Mouse (Mus musculus) stomach, embryonic 14.5 days (tissue): ENCODE measurements around the gene Inf2. TPM values are rescaled to one million over a fixed set of nuclear protein-coding genes. Genes with fewer than 3 reads are reported as not detected.

Experiments
- ATAC-seq: fragments of 200-750 bp; cut with Nextera tagmentation; 2 replicates; pipeline ENCODE4 v1.8.0; 2017; ENCODE audit warnings: low read depth, moderate TSS enrichment; ENCODE audit not compliant: insufficient number of reproducible peaks, insufficient read depth, low FRiP score
- H3K27ac ChIP-seq: fragments of 300-500 bp; sonication (generic); 2 replicates; pipeline ENCODE4 v1.5.1; 2014; ENCODE audit warnings: mild to moderate bottlenecking, low read length, moderate library complexity, mixed read lengths
- H3K27me3 ChIP-seq: fragments of 300-500 bp; sonication (generic); 2 replicates; pipeline ENCODE4 v1.6.1; 2014; ENCODE audit warnings: low read length, control low read depth, mixed read lengths; ENCODE audit not compliant: control insufficient read depth, insufficient read depth
- H3K36me3 ChIP-seq: fragments of 300-500 bp; sonication (generic); 2 replicates; pipeline ENCODE4 v1.6.1; 2014; ENCODE audit warnings: mild to moderate bottlenecking, control low read depth, low read length, moderate library complexity, mixed read lengths; ENCODE audit not compliant: control insufficient read depth, insufficient read depth
- H3K4me1 ChIP-seq: fragments of 300-500 bp; sonication (generic); 2 replicates; pipeline ENCODE4 v1.6.1; 2014; ENCODE audit warnings: low read length, control low read depth, mixed read lengths; ENCODE audit not compliant: control insufficient read depth, insufficient read depth
- H3K4me2 ChIP-seq: fragments of 300-500 bp; sonication (generic); replicated peaks from 2 replicates; pipeline ENCODE4 v1.6.1; 2014; ENCODE audit warnings: low read depth, low read length, control low read depth
- H3K4me3 ChIP-seq: fragments of 300-500 bp; sonication (generic); 2 replicates; pipeline ENCODE4 v1.5.1; 2014; ENCODE audit warnings: low read depth, low read length, control low read depth
- H3K9ac ChIP-seq: fragments of 300-500 bp; sonication (generic); replicated peaks from 2 replicates; pipeline ENCODE4 v1.6.1; 2014; ENCODE audit warnings: low read depth, mild to moderate bottlenecking, control low read depth, low read length, moderate library complexity, mixed read lengths
- H3K9me3 ChIP-seq: fragments of 300-500 bp; sonication (generic); 2 replicates; pipeline ENCODE4 v1.6.1; 2016; ENCODE audit warnings: low read depth, low read length, control low read depth; ENCODE audit not compliant: control insufficient read depth
- WGBS: fragments of 180-500 bp; shearing (Covaris S2); extraction: QIAGEN DNeasy Blood & Tissue Kit; methylation state at CpG from one replicate; pipeline ENCODE4 v1.1.7; 2014; 5-methylcytosine and 5-hydroxymethylcytosine counted together
- polyA plus RNA-seq: library from polyadenylated mRNA; unstranded; fragments of >200 nt; fragmentation: Nextera tagmentation; extraction: Ambion mirVana; gene quantifications from 2 replicates; pipeline ENCODE4 v1.2.1, GENCODE M21; 2014

Gene Inf2
- polyA plus RNA-seq, 1 experiment from 2014 or later = 5.0 TPM

- H3K4me2 ChIP-seq = no peak overlapping the region
- H3K36me3 ChIP-seq = no peaks in the 10 kb centered on the region
- H3K4me1 ChIP-seq = no peaks in the 10 kb centered on the region
- H3K27ac ChIP-seq = no peak overlapping the region
- WGBS = 91% methylated on average over 8 of the region's 8 CpGs
- no peaks in the 10 kb centered on the region for H3K9me3 ChIP-seq
- H3K4me3 ChIP-seq = no peak overlapping the region
- H3K27me3 ChIP-seq = no peaks in the 10 kb centered on the region
- no peak for ATAC-seq
- no peak overlapping the region for H3K9ac ChIP-seq
These were observed 42.5 kb upstream of the Inf2 start for GRCm38 (mm10) chr12:112546110-112546509.

GRCm38 (mm10) chr12:112549287-112549686 is 39.3 kb upstream of the Inf2 start:
- H3K4me1 ChIP-seq = 0 out of 2 replicates have a peak, but pooled peaks cover 7% of the 10 kb centered on the region
- no peaks in the 10 kb centered on the region for H3K27me3 ChIP-seq
- WGBS = 97% methylated on average over 1 of the region's 1 CpGs
- H3K27ac ChIP-seq = no peak overlapping the region
- H3K36me3 ChIP-seq = no peaks in the 10 kb centered on the region
- ATAC-seq = no peak
- H3K4me2 ChIP-seq = no peak overlapping the region
- H3K9ac ChIP-seq = no peak overlapping the region
- H3K4me3 ChIP-seq = no peak overlapping the region
- H3K9me3 ChIP-seq = no peaks in the 10 kb centered on the region

- ATAC-seq = peak; percentile 43; the same call in 1 of the 2 replicates
- no peak overlapping the region for H3K27ac ChIP-seq
- WGBS = 9% methylated on average over 13 of the region's 13 CpGs
These were observed 36.7 kb upstream of the Inf2 start for GRCm38 (mm10) chr12:112551861-112552375.

GRCm38 (mm10) chr12:112552520-112552919 is 36.1 kb upstream of the Inf2 start:
- ATAC-seq = peak; percentile 25; the same call in 1 of the 2 replicates
- Histone ChIP-seq H3K9me3 (no peaks in the 10 kb centered on the region), H3K27ac (no peak overlapping the region), H3K9ac (no peak overlapping the region), H3K4me3 (no peak overlapping the region), H3K27me3 (no peaks in the 10 kb centered on the region), H3K4me1 (0 out of 2 replicates have a peak, but pooled peaks cover 7% of the 10 kb centered on the region), H3K36me3 (no peaks in the 10 kb centered on the region), H3K4me2 (no peak overlapping the region)
- WGBS = 54% methylated on average over 5 of the region's 5 CpGs

More at GRCm38 (mm10) chr12:112551861-112552375, 36.7 kb upstream of the Inf2 start:
- no peak overlapping the region for H3K4me2 ChIP-seq
- H3K27me3 ChIP-seq = no peaks in the 10 kb centered on the region
- no peak overlapping the region for H3K9ac ChIP-seq
- no peak overlapping the region for H3K4me3 ChIP-seq
- 0 out of 2 replicates have a peak, but pooled peaks cover 7% of the 10 kb centered on the region for H3K4me1 ChIP-seq
- no peaks in the 10 kb centered on the region for H3K36me3 ChIP-seq
- H3K9me3 ChIP-seq = no peaks in the 10 kb centered on the region

- Histone ChIP-seq H3K36me3 (no peaks in the 10 kb centered on the region), H3K4me1 (0 out of 2 replicates have a peak, but pooled peaks cover 7% of the 10 kb centered on the region), H3K4me3 (no peak overlapping the region), H3K27ac (no peak overlapping the region), H3K9ac (no peak overlapping the region), H3K4me2 (no peak overlapping the region), H3K9me3 (no peaks in the 10 kb centered on the region), H3K27me3 (no peaks in the 10 kb centered on the region)
- WGBS = 34% methylated on average over 12 of the region's 12 CpGs
- no peak; the same call in 1 of the 2 replicates for ATAC-seq
These were observed 33.7 kb upstream of the Inf2 start for GRCm38 (mm10) chr12:112554900-112555299.

GRCm38 (mm10) chr12:112556531-112557060 is 32.0 kb upstream of the Inf2 start:
- Histone ChIP-seq H3K36me3 (no peaks in the 10 kb centered on the region), H3K9ac (no peak overlapping the region), H3K4me1 (0 out of 2 replicates have a peak, but pooled peaks cover 7% of the 10 kb centered on the region), H3K27ac (no peak overlapping the region), H3K9me3 (no peaks in the 10 kb centered on the region), H3K4me3 (no peak overlapping the region), H3K27me3 (no peaks in the 10 kb centered on the region), H3K4me2 (no peak overlapping the region)
- ATAC-seq = no peak
- 71% methylated on average over 9 of the region's 9 CpGs for WGBS

- Histone ChIP-seq H3K27me3 (no peaks in the 10 kb centered on the region), H3K9me3 (no peaks in the 10 kb centered on the region), H3K27ac (no peak overlapping the region), H3K4me2 (no peak overlapping the region), H3K9ac (no peak overlapping the region), H3K36me3 (no peaks in the 10 kb centered on the region), H3K4me3 (no peak overlapping the region), H3K4me1 (0 out of 2 replicates have a peak, but pooled peaks cover 5% of the 10 kb centered on the region)
- 89% methylated on average over 5 of the region's 5 CpGs for WGBS
- ATAC-seq = no peak
These were observed 31.4 kb upstream of the Inf2 start for GRCm38 (mm10) chr12:112557219-112557618.

- no peaks in the 10 kb centered on the region for H3K9me3 ChIP-seq
- 71% methylated on average over 3 of the region's 3 CpGs for WGBS
These were observed 29.4 kb upstream of the Inf2 start for GRCm38 (mm10) chr12:112559231-112559630.

GRCm38 (mm10) chr12:112559671-112560070 is 28.9 kb upstream of the Inf2 start:
- no peaks in the 10 kb centered on the region for H3K36me3 ChIP-seq
- no peaks in the 10 kb centered on the region for H3K4me1 ChIP-seq
- 66% methylated on average over 6 of the region's 6 CpGs for WGBS
- no peaks in the 10 kb centered on the region for H3K27me3 ChIP-seq
- H3K27ac ChIP-seq = no peak overlapping the region
- no peaks in the 10 kb centered on the region for H3K9me3 ChIP-seq
- ATAC-seq = no peak
- no peak overlapping the region for H3K4me2 ChIP-seq
- H3K4me3 ChIP-seq = no peak overlapping the region
- H3K9ac ChIP-seq = no peak overlapping the region

More at GRCm38 (mm10) chr12:112559231-112559630, 29.4 kb upstream of the Inf2 start:
- H3K27me3 ChIP-seq = no peaks in the 10 kb centered on the region
- no peak overlapping the region for H3K9ac ChIP-seq
- no peaks in the 10 kb centered on the region for H3K4me1 ChIP-seq
- ATAC-seq = no peak
- H3K36me3 ChIP-seq = no peaks in the 10 kb centered on the region
- H3K4me3 ChIP-seq = no peak overlapping the region
- no peak overlapping the region for H3K4me2 ChIP-seq
- no peak overlapping the region for H3K27ac ChIP-seq
